Mouse (Mus musculus) intestine, embryonic 14.5 days (tissue): ENCODE measurements around the gene Fbxl17. TPM values are rescaled to one million over a fixed set of nuclear protein-coding genes. Genes with fewer than 3 reads are reported as not detected.

Experiments used
- ATAC-seq: fragments of 200-750 bp; cut with Nextera tagmentation; replicated peaks from 2 replicates; pipeline ENCODE4 v1.8.0; 2017; ENCODE audit warnings: low read depth, moderate number of reproducible peaks, moderate TSS enrichment, moderate library complexity; ENCODE audit not compliant: low FRiP score, low TSS enrichment
- DNase-seq: peaks from one replicate; pipeline ENCODE4 v3.0.0-alpha.2; 2018; ENCODE audit warnings: low spot score
- H3K27ac ChIP-seq: fragments of 300-500 bp; sonication (generic); 2 replicates; pipeline ENCODE4 v1.5.1; 2014; ENCODE audit warnings: low read depth, mild to moderate bottlenecking, control low read depth
- H3K27me3 ChIP-seq: fragments of 300-500 bp; sonication (generic); replicated peaks from 2 replicates; pipeline ENCODE4 v1.6.1; 2014; ENCODE audit warnings: low read length, control low read depth; ENCODE audit not compliant: control insufficient read depth, insufficient read depth
- H3K36me3 ChIP-seq: fragments of 300-500 bp; sonication (generic); 2 replicates; pipeline ENCODE4 v1.6.1; 2014; ENCODE audit warnings: low read length, control low read depth; ENCODE audit not compliant: control insufficient read depth, insufficient read depth
- H3K4me1 ChIP-seq: fragments of 300-500 bp; sonication (generic); replicated peaks from 2 replicates; pipeline ENCODE4 v1.6.1; 2014; ENCODE audit warnings: low read length, control low read depth, mixed read lengths; ENCODE audit not compliant: control insufficient read depth, insufficient read depth
- H3K4me2 ChIP-seq: fragments of 300-500 bp; sonication (generic); 2 replicates; pipeline ENCODE4 v1.6.1; 2014; ENCODE audit warnings: low read length
- H3K4me3 ChIP-seq: fragments of 300-500 bp; sonication (generic); 2 replicates; pipeline ENCODE4 v1.5.1; 2014; ENCODE audit warnings: low read depth, low read length, control low read depth, mixed read lengths
- H3K9ac ChIP-seq: fragments of 300-500 bp; sonication (generic); 2 replicates; pipeline ENCODE4 v1.6.1; 2014; ENCODE audit warnings: mild to moderate bottlenecking, low read length
- H3K9me3 ChIP-seq: fragments of 300-500 bp; sonication (generic); 2 replicates; pipeline ENCODE4 v1.6.1; 2016; ENCODE audit warnings: low read length, control low read depth; ENCODE audit not compliant: control insufficient read depth
- whole genome bisulfite sequencing: fragments of 180-500 bp; shearing (Covaris S2); extraction: QIAGEN DNeasy Blood & Tissue Kit; methylation state at CpG from one replicate; pipeline ENCODE4 v1.1.7; 2014; 5-methylcytosine and 5-hydroxymethylcytosine counted together
- polyA plus RNA-seq: library from polyadenylated mRNA; unstranded; fragments of >200 nt; fragmentation: Nextera tagmentation; extraction: Ambion mirVana; gene quantifications from 2 replicates; pipeline ENCODE4 v1.2.1, GENCODE M21; 2014

The Fbxl17 gene
- polyA plus RNA-seq, 1 experiment from 2014 or later, result 7.5 TPM

DNA sequence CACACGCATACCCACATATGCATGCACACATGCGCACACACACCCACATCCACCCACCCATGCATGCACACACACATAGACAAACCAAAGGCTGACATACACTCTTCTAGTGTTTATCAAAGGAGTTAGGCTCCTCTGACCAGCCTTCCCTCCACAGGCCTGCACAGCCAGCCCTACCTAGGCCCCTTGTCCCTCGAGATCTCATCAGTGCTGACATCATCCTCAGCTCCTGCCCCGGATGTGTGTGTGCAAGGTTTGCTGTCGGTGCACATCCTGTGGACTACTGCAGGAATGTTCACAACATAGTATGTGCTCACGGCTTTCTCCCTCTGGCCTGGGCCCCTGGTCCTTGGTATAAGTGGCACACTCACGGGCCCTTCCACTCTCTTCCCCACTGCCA is 177.0 kb downstream of the Fbxl17 start:
- Histone ChIP-seq H3K4me2 (no peak overlapping the region), H3K27me3 (no peaks in the 10 kb centered on the region), H3K9ac (no peak overlapping the region), H3K4me3 (no peak overlapping the region), H3K9me3 (no peaks in the 10 kb centered on the region), H3K4me1 (no peaks in the 10 kb centered on the region), H3K27ac (no peak overlapping the region), H3K36me3 (no peaks in the 10 kb centered on the region)
- 78% methylated on average over 7 of the region's 7 CpGs for WGBS
- DNase-seq, result no peak
- ATAC-seq, result no peak

GRCm38 (mm10) chr17:63321290-63321689 is 178.5 kb downstream of the Fbxl17 start:
- Histone ChIP-seq H3K9me3 (no peaks in the 10 kb centered on the region), H3K27ac (no peak overlapping the region), H3K4me1 (no peaks in the 10 kb centered on the region; the same call in 1 of the 2 replicates), H3K9ac (no peak overlapping the region), H3K4me2 (no peak overlapping the region), H3K27me3 (no peaks in the 10 kb centered on the region), H3K4me3 (no peak overlapping the region), H3K36me3 (no peaks in the 10 kb centered on the region)
- DNase-seq, result no peak
- whole genome bisulfite sequencing, result 43% methylated on average over 5 of the region's 5 CpGs
- no peak for ATAC-seq

DNA sequence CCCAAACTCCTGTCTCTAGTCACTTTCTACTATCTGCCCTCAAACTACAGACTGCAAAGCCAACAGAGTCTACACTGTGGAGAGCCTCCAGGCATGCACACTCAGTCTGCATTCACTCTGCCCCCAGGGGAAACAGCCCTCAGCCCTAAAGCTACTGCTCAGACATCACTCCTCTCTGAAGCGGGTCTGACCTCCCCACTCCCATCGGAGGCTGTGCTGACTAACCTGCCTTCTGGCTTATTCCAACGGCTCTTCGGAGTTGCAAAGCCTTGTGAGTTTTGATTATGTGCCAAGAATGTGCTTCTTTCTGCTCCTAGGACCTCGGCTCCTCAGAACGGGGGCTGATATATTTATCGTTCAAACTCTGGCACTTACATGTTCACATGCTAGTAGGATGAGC is 182.3 kb downstream of the Fbxl17 start:
- Histone ChIP-seq H3K4me2 (no peak overlapping the region), H3K27me3 (no peaks in the 10 kb centered on the region), H3K9ac (no peak overlapping the region), H3K4me3 (no peak overlapping the region), H3K27ac (0 out of 2 replicates have a peak overlapping the region, but pooled peaks have one; percentile 3), H3K36me3 (no peaks in the 10 kb centered on the region), H3K9me3 (no peaks in the 10 kb centered on the region), H3K4me1 (no peaks in the 10 kb centered on the region; the same call in 1 of the 2 replicates)
- ATAC-seq, result 0 out of 2 replicates have a peak, but pooled peaks have one; percentile 32
- DNase-seq, result no peak
- WGBS, result 42% methylated on average over 7 of the region's 7 CpGs

GRCm38 (mm10) chr17:63315646-63316480 is 184.0 kb downstream of the Fbxl17 start:
- no peaks in the 10 kb centered on the region for H3K27me3 ChIP-seq
- no peak for ATAC-seq
- H3K4me1 ChIP-seq, result no peaks in the 10 kb centered on the region; the same call in 1 of the 2 replicates
- H3K27ac ChIP-seq, result no peak overlapping the region
- no peak overlapping the region for H3K9ac ChIP-seq
- 82% methylated on average over 12 of the region's 12 CpGs for WGBS
- H3K36me3 ChIP-seq, result no peaks in the 10 kb centered on the region
- H3K4me2 ChIP-seq, result no peak overlapping the region
- H3K9me3 ChIP-seq, result no peaks in the 10 kb centered on the region
- no peak overlapping the region for H3K4me3 ChIP-seq
- DNase-seq, result no peak

- Histone ChIP-seq H3K4me1 (no peaks in the 10 kb centered on the region; the same call in 1 of the 2 replicates), H3K4me3 (no peak overlapping the region), H3K9me3 (no peaks in the 10 kb centered on the region), H3K27ac (no peak overlapping the region), H3K4me2 (no peak overlapping the region), H3K36me3 (no peaks in the 10 kb centered on the region), H3K9ac (no peak overlapping the region), H3K27me3 (no peaks in the 10 kb centered on the region)
- ATAC-seq (no peak), DNase-seq (no peak)
- whole genome bisulfite sequencing, result 89% methylated on average over 3 of the region's 3 CpGs
Observed at GRCm38 (mm10) chr17:63312804-63313203, 187.0 kb downstream of the Fbxl17 start.

GRCm38 (mm10) chr17:63312330-63312729 is 187.5 kb downstream of the Fbxl17 start:
- Histone ChIP-seq H3K4me2 (no peak overlapping the region), H3K9ac (no peak overlapping the region), H3K4me1 (no peaks in the 10 kb centered on the region; the same call in 1 of the 2 replicates), H3K36me3 (no peaks in the 10 kb centered on the region), H3K9me3 (no peaks in the 10 kb centered on the region), H3K27me3 (no peaks in the 10 kb centered on the region), H3K4me3 (no peak overlapping the region), H3K27ac (no peak overlapping the region)
- DNase-seq (no peak), ATAC-seq (no peak)
- WGBS, result 91% methylated on average over 10 of the region's 10 CpGs

GRCm38 (mm10) chr17:63311613-63312012 is 188.2 kb downstream of the Fbxl17 start:
- no peak for ATAC-seq
- WGBS, result 78% methylated on average over 3 of the region's 3 CpGs
- no peaks in the 10 kb centered on the region for H3K4me1 ChIP-seq
- no peak for DNase-seq
- no peak overlapping the region for H3K4me2 ChIP-seq
- H3K27ac ChIP-seq, result no peak overlapping the region
- H3K27me3 ChIP-seq, result no peaks in the 10 kb centered on the region
- no peaks in the 10 kb centered on the region for H3K36me3 ChIP-seq
- no peaks in the 10 kb centered on the region for H3K9me3 ChIP-seq
- H3K9ac ChIP-seq, result no peak overlapping the region
- H3K4me3 ChIP-seq, result no peak overlapping the region

DNA sequence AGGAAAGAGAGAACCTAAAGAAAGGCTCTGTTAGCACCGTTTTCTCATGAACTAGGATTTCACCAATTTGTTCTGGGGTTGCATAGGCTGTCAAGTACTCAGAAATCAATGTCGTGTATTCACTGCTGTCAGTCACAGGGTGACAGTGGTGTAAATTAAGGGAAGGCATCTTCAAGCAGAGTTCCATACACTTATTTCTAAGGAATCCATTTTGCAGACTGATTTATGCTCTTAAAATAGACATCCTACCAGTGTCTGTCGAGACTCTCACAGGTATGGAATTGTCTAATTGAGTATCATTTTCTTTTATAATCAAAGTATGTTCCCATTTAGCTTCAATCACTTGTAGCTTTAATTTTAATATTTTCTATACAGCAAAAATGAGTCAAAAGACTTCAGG is 189.8 kb downstream of the Fbxl17 start:
- 81% methylated on average over 3 of the region's 3 CpGs for WGBS
- Histone ChIP-seq H3K9ac (no peak overlapping the region), H3K36me3 (no peaks in the 10 kb centered on the region), H3K27ac (no peak overlapping the region), H3K9me3 (no peaks in the 10 kb centered on the region), H3K27me3 (no peaks in the 10 kb centered on the region), H3K4me2 (no peak overlapping the region), H3K4me1 (no peaks in the 10 kb centered on the region), H3K4me3 (no peak overlapping the region)
- ATAC-seq (no peak), DNase-seq (no peak)

- WGBS, result 52% methylated on average over 4 of the region's 4 CpGs
- H3K36me3 ChIP-seq, result no peaks in the 10 kb centered on the region
- no peak overlapping the region for H3K27ac ChIP-seq
- H3K4me1 ChIP-seq, result no peaks in the 10 kb centered on the region
- H3K27me3 ChIP-seq, result no peaks in the 10 kb centered on the region
- H3K9me3 ChIP-seq, result no peaks in the 10 kb centered on the region
- ATAC-seq (no peak), DNase-seq (no peak)
- H3K4me3 ChIP-seq, result no peak overlapping the region
- no peak overlapping the region for H3K4me2 ChIP-seq
- no peak overlapping the region for H3K9ac ChIP-seq
Observed at GRCm38 (mm10) chr17:63303862-63304261, 196.0 kb downstream of the Fbxl17 start.
